Mouse (Mus musculus): ENCODE data around the gene Krt6b. TPM values are rescaled to one million over a fixed set of nuclear protein-coding genes. Genes with fewer than 3 reads are reported as not detected.

The Krt6b gene
- not detected in 2 replicates for polyA plus RNA-seq (2015; fragmentation: Nextera tagmentation; extraction: Ambion mirVana)

DNA sequence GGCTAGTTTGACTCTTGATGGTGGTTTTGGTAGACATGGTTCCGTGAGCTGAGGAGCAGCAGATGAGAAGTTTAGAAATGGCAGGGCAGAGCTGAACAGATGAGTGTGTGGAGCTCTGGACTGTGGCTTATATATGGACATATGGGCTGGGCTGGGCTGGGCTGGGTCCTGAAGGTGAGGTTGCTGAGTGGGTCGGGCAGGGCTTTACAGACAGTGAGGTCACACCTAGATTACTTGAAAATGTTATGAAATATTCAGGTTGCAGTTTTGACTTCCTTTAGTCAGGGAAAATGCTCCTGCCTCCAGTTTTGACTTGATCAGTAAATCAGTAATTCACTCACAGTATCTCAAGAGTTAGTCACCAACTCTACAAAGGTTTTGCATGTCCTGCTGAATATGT is at the start of gene Krt6b:
TSS of gene Krt6b (minus strand) at position 101 of the 400 bp plus-strand sequence.
- Histone ChIP-seq H3K9me3 (no peaks in the 10 kb centered on the region), H3K27me3 (no peaks in the 10 kb centered on the region), H3K4me2 (no peak within 1 kb of the TSS), H3K4me1 (no peaks in the 10 kb centered on the region), H3K9ac (no peak within 1 kb of the TSS), H3K36me3 (no peaks in the 10 kb centered on the region), H3K4me3 (no peak within 1 kb of the TSS), H3K27ac (no peak within 1 kb of the TSS)
- 82% methylated on average over 2 of the region's 2 CpGs for WGBS
- ATAC-seq (ENCODE audit: borderline replicate concordance, extremely low read depth, low FRiP score, low TSS enrichment): no peak

DNA sequence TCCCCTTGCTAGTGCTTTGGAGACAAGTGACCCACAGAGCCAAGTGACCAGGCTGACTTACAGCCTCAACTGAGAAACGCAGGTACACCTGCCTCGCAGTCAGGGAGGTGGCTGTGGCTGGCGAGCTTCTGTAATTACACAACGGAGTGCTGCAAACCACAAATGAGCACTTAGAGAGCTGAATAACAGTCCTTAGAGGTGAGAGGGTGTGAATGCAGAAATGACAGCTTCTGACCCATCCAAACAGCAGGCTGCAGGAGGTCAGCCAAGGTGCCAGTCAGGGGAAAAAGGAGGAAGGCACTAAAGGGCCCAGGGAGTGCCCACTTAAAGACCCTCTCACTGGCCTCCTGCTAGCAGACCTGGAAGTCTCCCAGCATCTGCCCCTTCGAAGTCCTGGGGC is 44.6 kb upstream of the Krt6b start:
- Histone ChIP-seq H3K27ac (no peak overlapping the region), H3K27me3 (no peaks in the 10 kb centered on the region), H3K4me3 (no peak overlapping the region), H3K9ac (no peak overlapping the region), H3K4me2 (no peak overlapping the region), H3K9me3 (no peaks in the 10 kb centered on the region), H3K36me3 (no peaks in the 10 kb centered on the region), H3K4me1 (no peaks in the 10 kb centered on the region)
- no peak for ATAC-seq (ENCODE audit: borderline replicate concordance, extremely low read depth, low FRiP score, low TSS enrichment)
- 28% methylated on average over 5 of the region's 5 CpGs for WGBS

DNA sequence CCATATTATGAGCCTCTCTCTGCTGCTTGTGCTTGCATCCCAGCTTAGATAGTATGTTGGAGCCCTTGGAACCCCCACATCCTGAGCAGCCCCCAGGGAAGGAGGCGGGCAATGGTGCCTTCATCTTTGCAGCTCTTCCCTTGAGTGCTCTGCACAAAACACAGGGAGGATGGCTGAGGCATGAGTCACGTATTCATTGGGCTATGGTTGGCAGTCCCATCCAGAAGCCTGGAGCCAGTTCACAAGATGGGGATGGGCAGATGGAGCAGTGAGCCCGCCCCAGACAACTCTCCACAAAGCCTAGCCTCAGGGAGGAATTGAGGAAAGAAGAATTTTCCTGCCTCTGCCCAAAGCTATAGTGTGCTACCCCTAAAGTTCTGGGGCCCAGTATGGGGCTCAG is 35.7 kb upstream of the Krt6b start:
- H3K36me3 ChIP-seq: no peaks in the 10 kb centered on the region
- no peaks in the 10 kb centered on the region for H3K4me1 ChIP-seq

DNA sequence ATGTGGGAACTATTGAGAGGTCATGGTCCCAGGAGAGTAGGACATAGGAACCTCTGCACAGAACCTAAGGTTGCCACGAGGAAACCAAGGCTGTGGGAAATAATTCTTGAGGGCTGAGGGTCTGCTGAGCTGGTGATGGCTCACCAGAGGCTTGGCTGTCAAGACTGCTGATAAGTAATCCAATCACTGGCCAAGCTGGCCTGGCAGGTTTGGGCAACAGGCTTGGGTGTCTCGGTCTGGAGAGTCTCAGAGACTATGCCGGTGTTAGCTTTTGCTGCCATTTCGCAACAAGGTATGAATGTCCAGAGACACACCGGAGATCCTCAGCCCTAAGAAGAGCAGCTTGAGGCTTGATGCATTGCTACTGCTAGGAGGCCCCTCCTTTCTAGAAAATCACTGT is 34.3 kb upstream of the Krt6b start:
- no peaks in the 10 kb centered on the region for H3K4me1 ChIP-seq
- H3K27ac ChIP-seq: no peak overlapping the region
- H3K4me3 ChIP-seq: no peak overlapping the region
- H3K4me2 ChIP-seq: no peak overlapping the region
- ATAC-seq (ENCODE audit: borderline replicate concordance, extremely low read depth, low FRiP score, low TSS enrichment): no peak
- no peaks in the 10 kb centered on the region for H3K36me3 ChIP-seq
- H3K9ac ChIP-seq: no peak overlapping the region
- no peaks in the 10 kb centered on the region for H3K27me3 ChIP-seq
- WGBS: 44% methylated on average over 5 of the region's 5 CpGs
- no peaks in the 10 kb centered on the region for H3K9me3 ChIP-seq

More for the DNA sequence above, 35.7 kb upstream of the Krt6b start:
- no peak overlapping the region for H3K9ac ChIP-seq
- WGBS: 79% methylated on average over 3 of the region's 3 CpGs
- no peaks in the 10 kb centered on the region for H3K9me3 ChIP-seq
- no peak for ATAC-seq (ENCODE audit: borderline replicate concordance, extremely low read depth, low FRiP score, low TSS enrichment)
- H3K27ac ChIP-seq: no peak overlapping the region
- H3K27me3 ChIP-seq: no peaks in the 10 kb centered on the region
- H3K4me2 ChIP-seq: no peak overlapping the region
- no peak overlapping the region for H3K4me3 ChIP-seq

DNA sequence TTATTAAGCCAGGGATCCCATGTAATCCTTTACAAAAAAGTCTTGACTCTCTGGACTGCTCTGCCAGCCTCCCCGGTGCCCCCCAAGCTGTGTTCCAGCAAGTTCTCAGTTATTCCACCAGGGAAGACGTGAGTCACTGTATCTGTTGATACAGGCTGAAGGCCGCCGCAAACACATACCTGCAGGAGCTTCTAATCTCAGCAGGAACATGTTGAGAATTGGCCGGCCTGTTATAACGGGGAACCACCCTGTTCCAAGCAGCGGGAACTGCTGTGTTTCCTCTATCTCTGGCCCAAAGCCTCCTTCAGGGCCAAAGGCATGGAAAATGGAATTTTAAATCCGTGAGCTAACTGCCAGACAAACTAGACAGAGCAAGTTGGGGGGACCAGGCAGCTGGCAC is 33.6 kb upstream of the Krt6b start:
- no peaks in the 10 kb centered on the region for H3K36me3 ChIP-seq
- no peak overlapping the region for H3K4me2 ChIP-seq
- no peak overlapping the region for H3K9ac ChIP-seq
- no peak overlapping the region for H3K27ac ChIP-seq
- H3K4me3 ChIP-seq: no peak overlapping the region
- H3K4me1 ChIP-seq: no peaks in the 10 kb centered on the region
- WGBS: 70% methylated on average over 8 of the region's 8 CpGs
- no peaks in the 10 kb centered on the region for H3K27me3 ChIP-seq
- H3K9me3 ChIP-seq: no peaks in the 10 kb centered on the region
- ATAC-seq (ENCODE audit: borderline replicate concordance, extremely low read depth, low FRiP score, low TSS enrichment): no peak

DNA sequence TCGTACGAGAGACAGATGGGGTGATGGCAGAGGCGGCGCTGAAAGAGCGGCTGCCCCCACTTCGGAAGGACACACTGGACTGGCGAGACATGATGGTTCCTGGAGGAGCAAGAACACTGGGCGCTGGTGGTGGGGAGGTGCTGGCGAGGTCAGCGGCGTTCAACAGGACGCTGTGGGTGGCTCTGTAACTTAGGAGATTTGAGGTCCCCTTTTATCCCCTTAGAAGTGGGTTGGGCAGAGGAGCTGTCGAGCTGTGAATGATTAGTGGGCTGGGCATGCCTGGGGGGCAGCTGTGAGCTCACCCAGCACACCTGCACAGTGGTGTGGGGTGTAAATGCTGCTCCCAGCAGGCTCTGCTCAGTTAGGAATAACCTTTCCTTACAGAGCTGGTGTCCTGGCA is 32.6 kb upstream of the Krt6b start, which contains the start of gene Krt5:
TSS of gene Krt5 (minus strand) at position 179 of the 400 bp plus-strand sequence.
- H3K9me3 ChIP-seq: no peaks in the 10 kb centered on the region
- H3K27ac ChIP-seq: no peak within 1 kb of the TSS
- 41% methylated on average over 13 of the region's 13 CpGs for WGBS
- no peaks in the 10 kb centered on the region for H3K4me1 ChIP-seq
- H3K4me2 ChIP-seq: no peak within 1 kb of the TSS
- no peaks in the 10 kb centered on the region for H3K36me3 ChIP-seq
- no peak for ATAC-seq (ENCODE audit: borderline replicate concordance, extremely low read depth, low FRiP score, low TSS enrichment)
- H3K4me3 ChIP-seq: no peak within 1 kb of the TSS
- H3K9ac ChIP-seq: no peak within 1 kb of the TSS
- no peaks in the 10 kb centered on the region for H3K27me3 ChIP-seq

DNA sequence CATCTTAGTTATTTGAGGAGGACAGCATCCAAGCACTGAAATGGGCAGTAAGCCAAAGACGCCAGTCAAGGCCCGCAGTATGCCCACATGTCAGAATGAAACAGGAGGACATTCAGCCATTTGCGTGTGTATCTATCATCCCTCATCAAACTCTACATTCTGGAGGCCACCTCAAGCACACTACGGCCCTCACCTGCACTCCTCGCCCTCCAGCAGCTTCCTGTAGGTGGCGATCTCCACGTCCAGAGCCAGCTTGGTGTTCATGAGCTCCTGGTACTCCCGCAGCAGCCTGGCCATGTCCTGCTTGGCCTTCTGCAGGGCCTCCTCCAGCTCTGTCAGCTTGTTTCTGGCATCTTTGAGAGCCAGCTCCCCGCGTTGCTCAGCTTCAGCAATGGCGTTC is 28.6 kb upstream of the Krt6b start:
- no peaks in the 10 kb centered on the region for H3K9me3 ChIP-seq
- H3K4me3 ChIP-seq: no peak overlapping the region
- ATAC-seq (ENCODE audit: borderline replicate concordance, extremely low read depth, low FRiP score, low TSS enrichment): no peak
- H3K36me3 ChIP-seq: no peaks in the 10 kb centered on the region
- H3K27me3 ChIP-seq: no peaks in the 10 kb centered on the region
- H3K4me1 ChIP-seq: no peaks in the 10 kb centered on the region
- no peak overlapping the region for H3K4me2 ChIP-seq
- H3K9ac ChIP-seq: no peak overlapping the region
- WGBS: 53% methylated on average over 11 of the region's 11 CpGs
- no peak overlapping the region for H3K27ac ChIP-seq

DNA sequence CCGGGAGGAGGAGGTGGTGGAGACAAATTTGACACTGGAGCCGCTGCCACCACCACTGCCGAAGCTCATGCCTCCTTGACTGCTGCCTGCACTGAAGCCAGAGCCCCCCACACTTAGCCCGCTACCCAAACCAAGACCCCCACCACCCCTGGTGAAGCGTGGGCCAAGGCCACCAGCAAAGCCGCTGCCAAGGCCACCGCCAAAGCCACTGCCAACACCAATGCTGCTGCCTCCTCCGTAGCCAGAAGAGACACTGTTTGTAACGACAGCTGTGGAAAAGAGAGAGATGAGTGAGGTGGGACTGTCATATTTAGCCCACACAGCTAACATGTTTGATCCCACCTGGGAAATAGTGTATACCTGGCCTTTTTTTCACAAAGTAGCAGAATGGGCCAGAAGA is 27.4 kb upstream of the Krt6b start:
- H3K27me3 ChIP-seq: no peaks in the 10 kb centered on the region
- no peak for ATAC-seq (ENCODE audit: borderline replicate concordance, extremely low read depth, low FRiP score, low TSS enrichment)
- no peaks in the 10 kb centered on the region for H3K36me3 ChIP-seq
- no peaks in the 10 kb centered on the region for H3K9me3 ChIP-seq
- H3K4me2 ChIP-seq: no peak overlapping the region
- 63% methylated on average over 9 of the region's 9 CpGs for WGBS
- no peak overlapping the region for H3K9ac ChIP-seq
- H3K4me3 ChIP-seq: no peak overlapping the region
- H3K27ac ChIP-seq: no peak overlapping the region
- H3K4me1 ChIP-seq: no peaks in the 10 kb centered on the region

DNA sequence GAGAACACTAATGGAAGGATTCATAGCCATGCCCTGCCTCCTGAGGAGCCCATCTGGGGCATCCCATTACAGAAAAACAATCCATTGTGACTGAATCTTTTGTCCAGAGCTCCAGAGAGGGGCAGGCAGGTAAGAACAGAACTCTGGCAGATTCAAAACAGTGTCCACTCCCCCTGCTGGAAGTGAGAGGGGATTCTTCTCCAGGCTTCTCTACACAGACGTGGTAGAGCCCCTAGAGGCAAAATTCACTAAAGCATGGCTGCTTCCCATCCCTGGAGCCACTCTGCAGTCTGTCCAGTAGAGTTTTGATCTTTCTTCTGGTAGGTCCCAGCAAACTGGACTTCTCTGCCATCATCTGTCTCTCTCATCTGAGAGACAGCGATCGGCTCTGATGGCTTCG is 24.0 kb upstream of the Krt6b start:
- ATAC-seq (ENCODE audit: borderline replicate concordance, extremely low read depth, low FRiP score, low TSS enrichment): no peak
- Histone ChIP-seq H3K4me3 (no peak overlapping the region), H3K36me3 (no peaks in the 10 kb centered on the region), H3K27ac (no peak overlapping the region), H3K9ac (no peak overlapping the region), H3K4me2 (no peak overlapping the region), H3K27me3 (no peaks in the 10 kb centered on the region), H3K9me3 (no peaks in the 10 kb centered on the region), H3K4me1 (no peaks in the 10 kb centered on the region)
- 64% methylated on average over 4 of the region's 4 CpGs for WGBS

DNA sequence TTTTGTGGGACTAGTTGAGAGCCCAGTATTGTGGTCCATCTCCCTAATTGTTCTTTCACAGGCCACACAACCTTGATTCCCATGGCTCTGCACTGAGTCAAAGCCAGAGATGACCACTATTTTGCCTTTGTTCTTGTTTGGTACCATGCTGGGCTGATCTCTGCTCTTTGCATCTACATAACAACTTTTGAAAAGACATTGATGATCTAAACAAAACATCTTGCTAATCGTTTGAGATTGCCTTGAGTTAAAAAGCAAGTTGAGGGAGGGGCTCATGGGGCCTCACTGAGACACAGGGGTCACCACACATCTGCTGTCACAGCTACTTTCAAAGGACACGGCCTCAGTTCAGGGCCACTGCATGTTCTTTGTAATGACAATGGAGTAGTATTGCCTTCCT is 22.3 kb upstream of the Krt6b start:
- Histone ChIP-seq H3K36me3 (no peaks in the 10 kb centered on the region), H3K4me1 (no peaks in the 10 kb centered on the region), H3K4me2 (no peak overlapping the region), H3K9me3 (no peaks in the 10 kb centered on the region), H3K27me3 (no peaks in the 10 kb centered on the region), H3K27ac (no peak overlapping the region), H3K9ac (no peak overlapping the region), H3K4me3 (no peak overlapping the region)
- ATAC-seq (ENCODE audit: borderline replicate concordance, extremely low read depth, low FRiP score, low TSS enrichment): no peak
- WGBS: 24% methylated on average over 2 of the region's 2 CpGs

DNA sequence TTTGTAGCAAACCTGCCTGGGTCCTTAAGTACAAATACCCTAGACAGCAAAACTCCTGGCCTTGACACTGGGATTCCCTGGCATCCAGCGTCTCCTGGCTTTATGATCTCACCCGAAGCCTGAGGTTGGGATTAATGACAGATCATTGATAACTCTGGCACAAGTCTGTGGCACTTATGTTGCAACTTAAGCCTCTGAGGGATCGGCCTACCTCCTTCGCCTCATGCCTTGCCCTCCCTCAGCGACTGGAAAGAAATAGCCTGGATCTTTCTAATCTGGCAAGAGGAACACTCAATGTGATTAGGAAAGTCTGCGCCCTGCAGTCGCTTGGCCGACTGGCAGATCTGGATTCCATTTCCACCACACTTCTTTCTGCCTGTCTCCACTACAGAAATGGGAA is 19.8 kb upstream of the Krt6b start:
- no peaks in the 10 kb centered on the region for H3K9me3 ChIP-seq
- no peak for ATAC-seq (ENCODE audit: borderline replicate concordance, extremely low read depth, low FRiP score, low TSS enrichment)
- no peak overlapping the region for H3K4me3 ChIP-seq
- H3K4me1 ChIP-seq: no peaks in the 10 kb centered on the region
- no peak overlapping the region for H3K27ac ChIP-seq
- H3K9ac ChIP-seq: no peak overlapping the region
- WGBS: 74% methylated on average over 8 of the region's 8 CpGs
- no peaks in the 10 kb centered on the region for H3K27me3 ChIP-seq
- H3K36me3 ChIP-seq: no peaks in the 10 kb centered on the region
- H3K4me2 ChIP-seq: no peak overlapping the region

DNA sequence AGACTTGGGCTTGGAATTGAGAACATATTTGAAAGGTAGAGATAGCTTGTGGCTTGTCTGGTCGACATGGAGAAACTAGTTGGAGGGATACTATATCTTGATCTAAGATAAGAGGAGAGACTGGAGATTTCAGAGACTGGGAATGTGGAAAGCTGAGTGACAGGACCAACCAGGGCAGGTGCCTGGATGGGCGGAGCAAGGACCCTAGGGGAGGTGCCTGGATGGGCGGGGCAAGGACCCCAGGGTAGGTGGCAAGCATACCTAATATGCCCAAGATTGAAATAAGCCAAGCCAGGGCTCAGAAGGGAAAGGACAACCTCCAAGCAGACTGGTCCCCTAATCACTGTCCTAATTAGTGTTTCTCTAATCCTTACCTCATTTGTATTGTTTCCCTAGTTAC is 19.1 kb upstream of the Krt6b start:
- ATAC-seq (ENCODE audit: borderline replicate concordance, extremely low read depth, low FRiP score, low TSS enrichment): no peak
- H3K4me3 ChIP-seq: no peak overlapping the region
- H3K36me3 ChIP-seq: no peaks in the 10 kb centered on the region
- H3K9ac ChIP-seq: no peak overlapping the region
- H3K27ac ChIP-seq: no peak overlapping the region
- H3K4me1 ChIP-seq: no peaks in the 10 kb centered on the region
- H3K27me3 ChIP-seq: no peaks in the 10 kb centered on the region
- no peaks in the 10 kb centered on the region for H3K9me3 ChIP-seq
- WGBS: 41% methylated on average over 3 of the region's 3 CpGs
- no peak overlapping the region for H3K4me2 ChIP-seq
